Mouse (Mus musculus) lung, postnatal 0 days (tissue): Measurements from ENCODE around the gene Cipc. TPM values are rescaled to one million over a fixed set of nuclear protein-coding genes. Genes with fewer than 3 reads are reported as not detected.

ENCODE experiments used
- ATAC-seq: fragments of 200-750 bp; cut with Nextera tagmentation; 2 replicates; pipeline ENCODE4 v1.8.0; 2017; ENCODE audit warnings: moderate library complexity
- DNase-seq: peaks from one replicate; pipeline ENCODE4 v3.0.0-alpha.2; 2016; ENCODE audit warnings: low spot score
- H3K27ac ChIP-seq: fragments of 300-500 bp; sonication (generic); 2 replicates; pipeline ENCODE4 v1.5.1; 2014; ENCODE audit warnings: antibody characterized with exemption, mild to moderate bottlenecking, low read length, mixed read lengths
- H3K27me3 ChIP-seq: fragments of 300-500 bp; sonication (generic); replicated peaks from 2 replicates; pipeline ENCODE4 v1.6.1; 2014; ENCODE audit warnings: low read length, mixed read lengths; ENCODE audit not compliant: insufficient read depth
- H3K36me3 ChIP-seq: fragments of 300-500 bp; sonication (generic); 2 replicates; pipeline ENCODE4 v1.6.1; 2014; ENCODE audit warnings: low read length, mixed read lengths; ENCODE audit not compliant: insufficient read depth
- H3K4me1 ChIP-seq: fragments of 300-500 bp; sonication (generic); 2 replicates; pipeline ENCODE4 v1.6.1; 2014; ENCODE audit warnings: antibody characterized with exemption, low read depth, low read length, mixed read lengths; ENCODE audit not compliant: insufficient read depth
- H3K4me2 ChIP-seq: fragments of 300-500 bp; sonication (generic); replicated peaks from 2 replicates; pipeline ENCODE4 v1.6.1; 2014; ENCODE audit warnings: low read depth, mild to moderate bottlenecking, low read length, moderate library complexity, mixed read lengths
- H3K4me3 ChIP-seq: fragments of 300-500 bp; sonication (generic); 2 replicates; pipeline ENCODE4 v1.5.1; 2014; ENCODE audit warnings: low read depth, low read length
- H3K9ac ChIP-seq: fragments of 300-500 bp; sonication (generic); replicated peaks from 2 replicates; pipeline ENCODE4 v1.6.1; 2014; ENCODE audit warnings: low read depth, mild to moderate bottlenecking
- H3K9me3 ChIP-seq: fragments of 300-500 bp; sonication (generic); 2 replicates; pipeline ENCODE4 v1.6.1; 2016; ENCODE audit warnings: low read length, mixed read lengths
- CTCF ChIP-seq: IDR thresholded peaks from 2 replicates; pipeline ENCODE4 v1.5.1; 2016; ENCODE audit warnings: antibody characterized with exemption, mild to moderate bottlenecking
- EP300 ChIP-seq: IDR thresholded peaks from 2 replicates; pipeline ENCODE4 v1.6.1; 2016; ENCODE audit warnings: antibody characterized with exemption, mild to moderate bottlenecking, control low read depth
- WGBS: fragments of 180-500 bp; shearing (Covaris S2); extraction: QIAGEN DNeasy Blood & Tissue Kit; methylation state at CpG from one replicate; pipeline ENCODE4 v1.1.7; 2014; 5-methylcytosine and 5-hydroxymethylcytosine counted together
- polyA plus RNA-seq: library from polyadenylated mRNA; unstranded; fragments of >200 nt; fragmentation: Nextera tagmentation; extraction: Ambion mirVana; gene quantifications from 2 replicates; pipeline ENCODE4 v1.2.1, GENCODE M21; 2015

The Cipc gene
- polyA plus RNA-seq, 1 experiment from 2014 or later: 12.5 TPM

DNA sequence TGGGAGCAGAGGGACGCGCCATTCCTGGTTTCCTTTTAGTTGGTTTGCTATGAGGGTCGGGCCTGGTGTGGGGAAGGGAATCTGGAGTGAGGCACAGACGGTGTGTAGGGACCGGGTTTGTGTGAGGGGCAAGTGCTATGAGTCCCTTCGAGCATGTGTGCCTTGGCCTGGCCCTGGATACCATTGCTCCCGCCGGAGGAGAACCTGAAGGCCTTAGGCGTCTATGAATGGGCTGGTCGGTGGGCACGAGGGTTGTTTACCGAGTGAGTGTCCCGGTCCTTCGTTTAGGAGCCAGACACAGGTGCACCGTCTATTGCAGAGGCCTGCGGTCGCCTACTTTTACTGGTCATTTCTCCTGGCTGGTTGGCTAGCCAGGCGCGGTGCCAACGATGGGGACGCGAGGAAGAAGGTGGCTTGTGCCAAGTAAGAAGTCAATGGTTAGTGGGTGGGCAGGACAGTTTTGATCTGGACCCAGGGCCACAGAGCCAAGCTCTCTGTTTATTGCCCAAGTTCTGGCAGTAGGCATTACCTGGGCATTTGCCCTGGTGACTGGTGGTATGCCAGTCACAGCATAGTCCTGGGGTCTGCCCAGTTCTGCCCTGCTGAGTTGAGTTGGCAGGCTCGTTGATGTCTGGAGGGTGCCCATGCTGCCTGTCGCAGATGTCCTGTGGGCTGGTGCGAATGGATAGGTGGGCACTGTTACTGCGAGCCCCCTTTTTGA lies 998 bp downstream of the Cipc start:
- Histone ChIP-seq H3K4me1 (peaks cover 23% of the 10 kb centered on the region; the same call in 1 of the 2 replicates), H3K27ac (peak overlapping the region; percentile 99), H3K36me3 (0 out of 2 replicates have a peak, but pooled peaks cover 3% of the 10 kb centered on the region), H3K4me2 (peak overlapping the region; percentile 72), H3K4me3 (peak overlapping the region; percentile 64), H3K27me3 (no peaks in the 10 kb centered on the region), H3K9ac (peak overlapping the region; percentile 45), H3K9me3 (no peaks in the 10 kb centered on the region)
- ATAC-seq (no peak), DNase-seq (peak; percentile 47)
- TF ChIP-seq CTCF: no peak
- no peak for TF ChIP-seq EP300
- 16% methylated on average over 26 of the region's 26 CpGs for WGBS

GRCm38 (mm10) chr12:86948627-86949026 lies 1.8 kb downstream of the Cipc start:
- H3K4me3 ChIP-seq: no peak overlapping the region
- no peak overlapping the region for H3K9ac ChIP-seq
- ATAC-seq (no peak), DNase-seq (peak; percentile 93)
- TF ChIP-seq CTCF: no peak
- TF ChIP-seq EP300: peak; percentile 65
- H3K27me3 ChIP-seq: no peaks in the 10 kb centered on the region
- WGBS: 21% methylated on average over 6 of the region's 6 CpGs
- no peak overlapping the region for H3K4me2 ChIP-seq
- H3K9me3 ChIP-seq: no peaks in the 10 kb centered on the region
- peaks cover 23% of the 10 kb centered on the region; the same call in 1 of the 2 replicates for H3K4me1 ChIP-seq
- peak overlapping the region; percentile 99 for H3K27ac ChIP-seq
- 0 out of 2 replicates have a peak, but pooled peaks cover 4% of the 10 kb centered on the region for H3K36me3 ChIP-seq

DNA sequence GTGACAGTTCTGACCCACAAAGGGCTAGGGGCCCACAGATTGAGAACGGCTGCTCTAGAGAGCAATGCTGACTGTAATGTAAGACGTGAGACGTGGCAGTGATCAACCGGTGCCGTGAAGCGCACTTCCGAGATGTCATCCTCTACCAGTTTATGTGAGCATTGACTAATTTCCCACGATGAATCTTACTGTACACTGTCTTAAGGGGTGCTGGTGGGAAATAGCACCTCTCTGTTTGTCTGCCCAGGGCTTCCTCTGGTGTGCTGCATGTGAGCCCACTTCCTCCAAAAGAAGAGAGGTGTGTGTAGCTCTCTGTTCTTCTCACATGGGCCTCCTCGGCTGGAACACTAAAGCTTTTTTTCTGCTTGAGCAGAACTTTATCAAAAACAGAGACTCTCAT lies 2.7 kb downstream of the Cipc start:
- H3K4me2 ChIP-seq: no peak overlapping the region
- H3K27ac ChIP-seq: peak overlapping the region; percentile 99; the same call in 1 of the 2 replicates
- no peaks in the 10 kb centered on the region for H3K27me3 ChIP-seq
- no peak for DNase-seq
- WGBS: 61% methylated on average over 9 of the region's 9 CpGs
- H3K36me3 ChIP-seq: 0 out of 2 replicates have a peak, but pooled peaks cover 8% of the 10 kb centered on the region
- H3K4me1 ChIP-seq: peaks cover 23% of the 10 kb centered on the region; the same call in 1 of the 2 replicates
- no peak overlapping the region for H3K4me3 ChIP-seq
- no peak for TF ChIP-seq EP300
- TF ChIP-seq CTCF: no peak
- H3K9ac ChIP-seq: no peak overlapping the region
- ATAC-seq: no peak
- no peaks in the 10 kb centered on the region for H3K9me3 ChIP-seq

DNA sequence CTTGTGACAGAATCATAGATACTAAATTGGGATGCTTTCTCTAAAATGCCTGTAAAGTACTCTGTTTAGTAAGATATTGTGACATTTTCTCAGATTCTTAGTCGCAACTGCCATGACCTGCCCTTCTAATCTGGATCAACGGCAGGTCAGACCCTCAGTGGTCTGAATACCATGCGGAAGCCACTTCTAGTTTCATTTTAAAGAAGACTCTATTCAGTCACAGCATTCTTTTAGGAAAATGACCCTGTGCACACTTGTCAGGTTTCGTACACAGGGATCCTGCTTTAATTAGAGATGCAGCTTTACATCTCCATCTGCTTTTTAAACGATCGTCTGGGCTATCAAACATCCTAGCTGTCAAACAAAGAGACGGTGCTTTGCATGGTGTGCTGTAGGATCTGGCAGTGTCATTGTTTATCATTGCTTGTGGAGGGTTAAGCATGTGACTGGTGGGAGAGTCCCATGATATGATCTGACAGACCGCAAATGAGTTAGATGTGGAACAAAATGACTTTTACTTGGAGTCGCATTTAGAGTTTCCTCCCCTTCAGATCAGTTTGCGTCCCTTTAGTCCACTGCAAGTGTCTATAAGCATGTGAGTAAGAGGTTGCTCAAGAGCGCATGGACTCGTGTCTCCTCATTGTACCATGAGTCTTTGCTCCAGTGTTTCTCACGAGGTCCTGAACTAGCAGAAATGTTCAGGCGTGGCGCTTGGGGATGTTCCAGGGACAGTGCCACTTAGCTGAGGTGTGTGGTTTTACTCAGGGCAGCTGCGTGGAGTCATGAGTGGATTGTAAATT lies 3.5 kb downstream of the Cipc start:
- ATAC-seq: no peak
- WGBS: 48% methylated on average over 16 of the region's 16 CpGs
- Histone ChIP-seq H3K27ac (peak overlapping the region; percentile 11; the same call in 1 of the 2 replicates), H3K9ac (no peak overlapping the region), H3K27me3 (no peaks in the 10 kb centered on the region), H3K9me3 (no peaks in the 10 kb centered on the region), H3K4me3 (no peak overlapping the region), H3K4me1 (peaks cover 23% of the 10 kb centered on the region; the same call in 1 of the 2 replicates), H3K36me3 (0 out of 2 replicates have a peak, but pooled peaks cover 11% of the 10 kb centered on the region), H3K4me2 (no peak overlapping the region)
- peak; percentile 77 for DNase-seq
- no peak for TF ChIP-seq CTCF
- TF ChIP-seq EP300: peak; percentile 40; the same call in 1 of the 2 replicates

DNA sequence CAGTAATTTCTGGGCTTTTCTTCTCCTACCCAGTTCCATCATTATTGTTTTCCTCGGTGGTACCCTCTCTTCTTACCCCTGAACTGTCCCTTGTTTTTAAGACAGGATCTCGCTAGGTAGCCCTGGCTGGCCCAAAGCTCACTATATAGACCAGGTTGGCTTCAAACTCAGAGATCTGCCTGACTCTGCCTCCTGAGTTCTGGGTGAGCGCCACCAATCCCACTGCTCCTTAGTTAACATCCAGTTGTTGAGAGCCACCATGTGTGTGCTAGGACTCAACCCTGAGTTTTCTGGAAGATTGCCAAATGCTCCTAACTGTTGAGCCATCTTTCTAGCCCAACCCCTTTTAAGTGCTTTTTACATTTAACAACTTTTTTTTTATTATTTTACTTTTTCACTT lies 4.1 kb downstream of the Cipc start:
- DNase-seq (peak; percentile 48), ATAC-seq (no peak)
- TF ChIP-seq CTCF (no peak), EP300 (no peak)
- Histone ChIP-seq H3K4me1 (peaks cover 20% of the 10 kb centered on the region; the same call in 1 of the 2 replicates), H3K27me3 (no peaks in the 10 kb centered on the region), H3K9ac (no peak overlapping the region), H3K36me3 (peaks cover 16% of the 10 kb centered on the region; the same call in 1 of the 2 replicates), H3K4me2 (no peak overlapping the region), H3K4me3 (no peak overlapping the region), H3K27ac (no peak overlapping the region), H3K9me3 (no peaks in the 10 kb centered on the region)
- WGBS: 90% methylated on average over 3 of the region's 3 CpGs

DNA sequence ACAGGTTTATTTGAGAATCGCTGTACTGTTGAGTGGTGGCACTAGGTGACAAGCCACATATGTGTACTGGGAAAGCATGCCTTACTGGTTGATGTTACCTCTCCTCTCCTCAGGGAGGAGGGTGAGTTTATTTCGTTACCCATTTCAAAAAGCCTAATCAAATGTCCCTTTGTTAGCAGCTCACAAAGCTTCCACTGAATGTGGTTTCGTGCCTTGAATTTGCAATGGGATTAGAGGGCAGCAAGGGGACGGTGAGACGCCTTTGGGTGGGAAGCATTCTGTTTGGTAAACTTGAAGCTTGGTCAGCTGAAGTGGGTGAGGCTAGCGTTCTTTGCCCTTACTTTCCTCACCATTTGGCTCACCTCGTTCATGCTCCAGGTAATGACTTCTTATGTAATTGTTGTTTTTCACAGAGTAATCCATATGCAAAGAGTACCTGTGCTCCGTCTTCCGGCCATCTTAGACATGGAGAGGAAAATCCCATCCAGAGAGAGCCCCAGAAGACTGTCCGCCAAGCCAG lies 5.5 kb downstream of the Cipc start:
- ATAC-seq: no peak
- H3K27ac ChIP-seq: no peak overlapping the region
- no peaks in the 10 kb centered on the region for H3K27me3 ChIP-seq
- no peaks in the 10 kb centered on the region for H3K9me3 ChIP-seq
- peaks cover 17% of the 10 kb centered on the region; the same call in 1 of the 2 replicates for H3K4me1 ChIP-seq
- no peak overlapping the region for H3K4me3 ChIP-seq
- H3K4me2 ChIP-seq: no peak overlapping the region
- H3K9ac ChIP-seq: no peak overlapping the region
- TF ChIP-seq EP300: no peak
- TF ChIP-seq CTCF: no peak
- 92% methylated on average over 10 of the region's 10 CpGs for WGBS
- H3K36me3 ChIP-seq: peaks cover 23% of the 10 kb centered on the region; the same call in 1 of the 2 replicates
- no peak for DNase-seq
